Mouse (Mus musculus) cerebellum, postnatal 36 days (tissue): ENCODE data around the gene Nfic.

Experiments used
- DNase-seq, 2 experiments: peaks; one replicate each; pipeline ENCODE4 v3.0.0; 2021 to 2022; ENCODE audit warnings: mixed read lengths in 2 of 2

Gene Nfic

GRCm38 (mm10) chr10:81382039-81382438, 73.4 kb downstream of the Nfic start:
- DNase-seq: no peak

DNA sequence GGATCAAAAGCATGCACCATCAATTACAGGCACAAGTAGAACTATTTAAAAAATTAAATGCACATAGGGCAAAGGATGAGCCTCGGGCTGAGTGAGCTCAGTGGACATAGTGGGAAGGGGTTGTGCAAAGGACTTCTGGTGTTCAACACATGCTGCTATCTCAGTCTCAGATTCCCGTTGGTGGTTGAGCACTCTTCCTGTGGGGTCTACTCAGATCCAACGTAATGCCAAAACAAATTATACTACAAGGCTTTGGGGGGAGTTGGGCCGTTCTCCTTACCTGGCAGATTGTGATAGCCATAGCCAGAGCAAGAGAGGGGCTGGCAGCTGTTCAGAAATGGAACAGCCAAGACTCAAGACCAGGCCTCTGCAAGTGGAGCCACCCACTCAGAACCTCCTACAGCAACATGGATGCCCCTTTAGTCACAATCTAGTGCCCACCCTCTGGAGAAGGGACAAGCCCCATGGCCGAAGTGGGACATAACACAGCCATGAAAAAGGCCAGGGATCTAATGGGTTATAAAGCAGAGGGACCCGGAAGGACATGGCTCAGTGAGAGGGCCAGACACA, 75.5 kb downstream of the Nfic start:
- DNase-seq: no peak

DNA sequence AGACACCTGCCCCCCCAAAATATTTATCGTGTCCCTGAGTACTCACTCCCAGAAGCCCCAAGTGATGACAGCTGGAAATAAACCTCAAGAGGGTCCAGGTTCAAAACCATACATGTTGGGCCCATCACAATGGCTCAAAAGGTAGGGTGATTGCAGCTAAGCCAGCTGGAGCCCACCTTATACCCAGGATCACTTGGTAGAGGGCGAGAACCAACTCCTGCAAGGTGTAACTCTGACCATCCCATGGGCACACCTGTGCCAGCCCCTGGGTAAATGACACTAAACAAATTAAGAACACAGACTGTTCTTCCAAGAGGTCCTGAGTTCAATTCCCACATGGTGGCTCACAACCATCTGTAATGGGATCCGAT, 76.3 kb downstream of the Nfic start:
- DNase-seq: no peak

DNA sequence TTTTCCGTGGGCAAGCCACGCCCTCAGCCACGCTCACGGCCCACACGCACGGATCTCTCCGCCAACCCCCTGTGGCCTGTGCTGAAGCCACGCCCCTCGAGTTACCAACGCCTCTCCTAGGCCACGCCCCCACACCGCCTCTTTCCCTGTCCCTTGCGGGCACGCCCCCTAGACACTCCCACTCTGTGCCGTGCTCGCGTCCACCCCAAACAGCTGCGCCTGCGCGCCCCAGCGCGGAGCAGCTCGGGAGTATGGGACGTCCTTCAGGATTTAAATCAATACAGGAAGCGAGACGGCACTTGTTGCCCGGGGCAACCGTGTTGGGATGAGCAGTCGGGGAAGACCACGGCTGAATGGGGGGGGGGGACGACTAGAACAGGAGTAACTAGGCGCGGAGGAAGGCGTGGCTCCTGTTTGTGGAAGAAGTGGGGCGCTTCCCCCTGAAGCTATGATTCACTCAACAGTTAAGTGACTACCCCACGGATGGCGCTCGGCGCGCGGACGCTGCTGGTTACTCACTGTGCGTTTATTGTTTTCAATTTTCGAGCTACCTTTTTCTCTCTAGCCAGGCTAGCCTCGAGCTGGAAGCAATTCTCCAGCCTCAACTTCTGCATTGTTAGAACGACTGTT, 76.8 kb downstream of the Nfic start:
- peak; percentile 100 for DNase-seq

DNA sequence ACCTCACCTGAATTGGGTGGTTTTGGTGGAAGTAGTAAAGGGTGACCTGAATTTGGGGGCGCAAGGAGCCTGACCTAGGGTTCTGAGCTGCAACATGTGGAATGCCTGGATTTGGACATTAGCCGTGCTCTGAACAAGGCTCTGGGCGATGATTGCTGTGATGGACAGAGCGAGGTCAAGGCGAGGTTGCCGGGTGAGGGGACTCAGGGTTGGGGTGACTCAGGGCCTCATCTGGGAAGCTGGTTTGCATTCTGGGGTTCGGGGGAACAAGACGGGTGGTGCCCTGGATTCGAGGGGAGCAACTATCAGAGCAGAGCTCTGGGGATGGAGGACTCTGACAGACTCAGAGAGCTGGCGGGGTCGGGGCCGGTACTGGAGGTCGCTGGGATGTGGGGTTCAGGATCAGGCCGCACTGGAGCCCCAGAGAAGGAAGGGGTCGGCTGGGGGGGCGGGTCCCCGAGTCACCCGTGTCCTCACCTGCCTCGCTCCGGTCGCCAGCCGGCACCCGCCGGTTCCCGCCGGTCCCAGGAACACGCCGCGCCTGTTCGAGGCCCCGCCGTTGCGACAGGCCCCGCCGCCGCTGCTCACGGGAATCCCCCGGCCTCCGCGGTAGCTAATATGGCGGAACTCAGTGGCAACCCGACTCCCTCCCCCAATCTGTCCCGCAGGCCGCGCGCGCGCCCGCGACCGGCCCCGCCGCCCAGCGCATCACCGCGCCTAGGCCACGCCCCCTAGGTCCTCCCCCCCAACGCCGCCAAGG, 77.5 kb downstream of the Nfic start, which contains the start of gene Fzr1:
TSS of gene Fzr1 (minus strand) at position 724 of the 760 bp plus-strand sequence.
- DNase-seq: no peak

DNA sequence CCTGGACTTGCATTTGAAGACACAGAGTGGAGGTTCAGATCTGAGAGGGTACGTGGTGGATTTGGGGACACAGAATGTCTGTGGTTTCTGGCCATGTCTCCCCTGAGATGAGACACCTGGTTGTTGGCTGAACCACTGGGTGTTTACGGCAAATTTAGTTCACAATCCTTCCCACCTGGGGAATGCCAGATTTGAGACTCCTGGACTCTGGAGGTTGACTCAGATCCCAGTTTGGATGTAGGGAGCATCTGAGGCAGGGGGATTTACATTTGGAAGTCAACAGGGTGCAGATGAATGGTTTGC, 78.1 kb downstream of the Nfic start:
- no peak for DNase-seq

DNA sequence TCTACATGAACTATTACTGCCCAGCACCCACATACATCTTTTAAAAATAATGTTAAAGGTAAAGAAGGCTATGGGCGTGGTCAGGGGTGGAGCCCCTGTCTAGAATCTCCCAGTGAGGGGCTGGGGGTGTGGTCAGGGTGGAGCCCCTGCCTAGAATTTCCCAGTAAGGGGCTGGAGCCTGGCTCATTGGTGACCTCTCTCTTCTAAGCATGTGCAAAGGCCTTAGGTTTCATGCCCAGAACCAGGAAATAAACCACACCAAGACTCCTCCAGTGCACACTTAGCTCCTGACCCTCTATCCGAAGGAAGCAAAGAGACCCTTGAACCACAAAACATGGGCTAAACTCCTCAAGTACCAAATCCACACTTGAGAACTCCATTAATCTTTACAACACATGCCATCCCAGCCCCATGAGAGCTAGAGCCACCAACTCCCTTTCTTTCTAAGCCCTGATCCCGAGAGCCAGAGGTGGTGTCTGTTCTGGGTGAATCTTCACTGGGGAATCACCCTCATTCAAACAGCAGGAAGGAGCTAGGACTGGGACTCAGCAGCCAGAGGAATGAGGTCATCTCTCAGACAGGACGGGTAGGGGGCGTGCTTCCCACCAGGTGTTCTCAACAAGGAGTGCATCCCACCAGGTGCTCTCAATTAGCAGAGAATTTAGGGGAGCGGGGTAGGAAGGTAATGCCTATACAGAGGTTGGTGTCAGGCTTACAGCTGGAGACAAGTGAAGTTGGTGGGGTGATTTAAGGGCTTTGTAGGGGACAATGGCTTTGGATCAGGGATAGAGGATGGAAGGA, 78.7 kb downstream of the Nfic start:
- DNase-seq: no peak

- no peak for DNase-seq
Measured at GRCm38 (mm10) chr10:81375322-81375721, 80.1 kb downstream of the Nfic start.

- DNase-seq: no peak
Measured at GRCm38 (mm10) chr10:81367207-81367495, 88.3 kb downstream of the Nfic start.

- DNase-seq: no peak
Measured at GRCm38 (mm10) chr10:81366477-81367206, 88.8 kb downstream of the Nfic start.

DNA sequence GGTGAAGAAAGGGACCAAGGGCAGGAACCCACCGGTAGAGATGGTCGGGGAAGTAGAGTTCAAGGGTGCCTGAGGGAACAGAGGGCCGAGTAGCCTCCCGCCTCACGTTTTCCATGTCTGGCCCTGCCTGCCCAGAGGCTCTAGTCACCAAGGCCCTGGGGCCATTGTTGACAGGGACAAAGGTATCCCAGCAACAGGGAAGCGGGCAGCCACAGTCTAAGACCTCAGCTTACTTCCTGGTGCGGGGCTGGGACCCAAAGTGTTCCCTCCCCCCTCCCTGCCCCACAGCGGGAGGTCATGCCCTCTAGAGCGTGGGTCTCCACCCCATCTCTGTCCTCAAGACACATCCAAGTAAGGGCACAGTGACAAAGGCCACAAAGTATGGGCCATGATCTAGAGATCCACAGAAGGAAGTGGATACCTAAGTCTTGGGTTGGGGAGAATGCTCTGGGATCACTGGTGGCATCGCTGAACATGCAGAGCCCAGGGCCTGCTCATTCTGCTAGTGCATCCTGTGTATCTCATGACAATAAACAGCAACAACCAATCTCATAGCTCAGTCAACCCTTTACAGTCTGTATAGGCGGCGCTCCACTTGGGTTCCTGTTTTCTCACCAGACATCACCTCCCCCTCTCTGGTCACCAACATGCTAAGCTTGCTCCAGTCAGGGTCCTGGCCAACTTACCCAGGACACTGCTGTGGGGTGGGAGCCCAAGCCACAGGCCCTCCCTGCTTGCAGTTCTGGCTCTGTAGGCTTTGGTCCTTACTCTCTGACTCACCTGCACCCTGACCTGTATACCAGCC, 89.6 kb downstream of the Nfic start, which contains the start of gene 4930404N11Rik:
TSS of gene 4930404N11Rik (minus strand) at position 145 of the 805 bp plus-strand sequence.
- DNase-seq: no peak

- no peak for DNase-seq
Measured at GRCm38 (mm10) chr10:81365073-81365472, 90.4 kb downstream of the Nfic start.

GRCm38 (mm10) chr10:81364666-81365065, 90.8 kb downstream of the Nfic start:
- DNase-seq: no peak

GRCm38 (mm10) chr10:81363436-81364346, 91.7 kb downstream of the Nfic start:
- DNase-seq: no peak

GRCm38 (mm10) chr10:81362336-81362949, 93.0 kb downstream of the Nfic start:
- no peak for DNase-seq

DNA sequence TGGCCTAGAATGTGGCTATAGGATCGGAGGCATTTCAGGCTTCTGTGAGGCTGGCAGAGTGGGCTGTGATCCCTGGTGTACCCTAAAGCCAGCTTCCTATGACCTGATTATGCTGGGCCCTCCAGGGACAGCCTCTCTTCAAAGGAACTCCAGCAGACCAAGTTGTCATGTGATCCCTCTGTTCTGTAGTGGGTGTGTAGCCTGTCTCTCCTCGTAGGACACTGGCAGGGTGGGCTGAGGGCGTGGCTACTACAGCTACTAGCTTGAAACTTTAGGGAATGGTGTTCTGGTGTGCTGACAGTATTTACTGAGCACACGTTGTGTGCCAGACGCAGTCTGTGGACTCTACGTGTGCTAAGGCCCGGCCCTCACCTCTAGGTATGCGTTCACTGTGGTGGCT, 94.7 kb downstream of the Nfic start:
- no peak for DNase-seq

DNA sequence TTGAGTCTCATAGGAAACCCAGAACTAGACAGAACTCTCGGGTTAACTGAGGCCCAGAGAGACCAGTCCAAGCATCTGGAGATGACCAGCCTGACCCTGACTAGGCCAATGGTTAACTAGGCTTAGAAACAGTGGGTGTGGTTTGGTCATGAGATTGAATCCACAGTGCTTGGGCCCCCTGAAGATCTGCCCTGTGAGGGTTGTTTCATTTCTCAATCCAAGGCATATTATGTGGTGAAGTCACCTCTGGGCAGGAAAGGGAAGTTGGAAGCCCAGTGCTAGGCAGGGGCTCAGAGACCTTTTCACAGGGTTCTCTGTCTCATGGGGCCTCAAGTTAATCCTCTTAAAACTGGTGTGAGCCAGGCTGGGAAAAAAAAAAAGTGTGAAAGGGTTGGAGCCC, 96.6 kb downstream of the Nfic start:
- DNase-seq: no peak

GRCm38 (mm10) chr10:81358209-81358608, 97.2 kb downstream of the Nfic start:
- no peak for DNase-seq

DNA sequence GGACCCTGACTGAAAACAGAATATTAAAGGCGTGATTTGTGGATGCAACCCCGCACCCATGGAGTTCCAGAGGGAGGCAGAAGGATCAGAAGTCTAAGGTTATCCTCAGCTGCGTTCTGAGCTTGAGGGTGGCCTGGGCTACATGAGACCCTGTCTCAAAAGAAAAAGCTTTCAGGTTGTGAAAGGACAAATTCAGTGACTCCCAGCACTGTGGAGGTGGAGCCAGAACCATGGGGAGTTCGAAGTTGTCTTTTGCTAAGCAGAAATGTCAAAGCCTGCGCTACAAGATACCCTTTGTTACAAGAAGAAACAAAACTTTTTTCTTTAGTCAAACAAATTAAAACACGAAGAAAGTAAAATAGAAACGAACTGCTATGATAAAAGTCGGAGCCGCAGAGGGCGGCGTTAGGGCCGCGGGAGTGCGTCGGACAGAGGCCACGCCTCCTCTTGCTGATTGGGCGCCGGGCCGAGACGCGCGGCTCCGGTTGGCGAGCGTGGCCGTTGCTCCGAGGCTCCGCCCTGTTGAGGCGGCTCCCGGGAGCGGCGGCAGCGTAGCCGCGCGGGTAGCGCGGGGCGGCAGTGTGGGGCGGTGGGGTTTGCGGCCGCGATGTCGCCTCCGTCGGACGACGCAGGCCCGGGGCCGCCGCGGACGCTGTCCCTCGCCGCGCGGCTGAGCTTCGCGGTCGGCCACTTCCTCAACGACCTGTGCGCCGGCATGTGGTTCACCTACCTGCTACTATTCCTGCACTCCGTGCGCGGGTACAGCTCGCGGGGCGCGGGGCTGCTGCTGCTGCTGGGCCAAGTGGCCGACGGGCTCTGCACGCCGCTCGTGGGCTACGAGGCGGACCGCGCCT, 98.2 kb downstream of the Nfic start, which contains the start of gene Mfsd12:
TSS of gene Mfsd12 (plus strand) at position 501 of the 854 bp plus-strand sequence.
- DNase-seq: peak; percentile 91 to 93
